Mouse (Mus musculus) lung, postnatal 0 days (tissue): Measurements from ENCODE around the gene Ankrd12. TPM values are rescaled to one million over a fixed set of nuclear protein-coding genes. Genes with fewer than 3 reads are reported as not detected.
"Not testable (repeated sequence)": the region's sequence is repeated elsewhere in the genome, so short reads cannot be mapped to it uniquely, and the experiment has no call there.

Source experiments
- ATAC-seq: fragments of 200-750 bp; cut with Nextera tagmentation; 2 replicates; pipeline ENCODE4 v1.8.0; 2017; ENCODE audit warnings: moderate library complexity
- DNase-seq: peaks from one replicate; pipeline ENCODE4 v3.0.0-alpha.2; 2016; ENCODE audit warnings: low spot score
- H3K27ac ChIP-seq: fragments of 300-500 bp; sonication (generic); 2 replicates; pipeline ENCODE4 v1.5.1; 2014; ENCODE audit warnings: antibody characterized with exemption, mild to moderate bottlenecking, low read length, mixed read lengths
- H3K27me3 ChIP-seq: fragments of 300-500 bp; sonication (generic); replicated peaks from 2 replicates; pipeline ENCODE4 v1.6.1; 2014; ENCODE audit warnings: low read length, mixed read lengths; ENCODE audit not compliant: insufficient read depth
- H3K36me3 ChIP-seq: fragments of 300-500 bp; sonication (generic); 2 replicates; pipeline ENCODE4 v1.6.1; 2014; ENCODE audit warnings: low read length, mixed read lengths; ENCODE audit not compliant: insufficient read depth
- H3K4me1 ChIP-seq: fragments of 300-500 bp; sonication (generic); 2 replicates; pipeline ENCODE4 v1.6.1; 2014; ENCODE audit warnings: antibody characterized with exemption, low read depth, low read length, mixed read lengths; ENCODE audit not compliant: insufficient read depth
- H3K4me2 ChIP-seq: fragments of 300-500 bp; sonication (generic); replicated peaks from 2 replicates; pipeline ENCODE4 v1.6.1; 2014; ENCODE audit warnings: low read depth, mild to moderate bottlenecking, low read length, moderate library complexity, mixed read lengths
- H3K4me3 ChIP-seq: fragments of 300-500 bp; sonication (generic); 2 replicates; pipeline ENCODE4 v1.5.1; 2014; ENCODE audit warnings: low read depth, low read length
- H3K9ac ChIP-seq: fragments of 300-500 bp; sonication (generic); replicated peaks from 2 replicates; pipeline ENCODE4 v1.6.1; 2014; ENCODE audit warnings: low read depth, mild to moderate bottlenecking
- H3K9me3 ChIP-seq: fragments of 300-500 bp; sonication (generic); 2 replicates; pipeline ENCODE4 v1.6.1; 2016; ENCODE audit warnings: low read length, mixed read lengths
- CTCF ChIP-seq: IDR thresholded peaks from 2 replicates; pipeline ENCODE4 v1.5.1; 2016; ENCODE audit warnings: antibody characterized with exemption, mild to moderate bottlenecking
- EP300 ChIP-seq: IDR thresholded peaks from 2 replicates; pipeline ENCODE4 v1.6.1; 2016; ENCODE audit warnings: antibody characterized with exemption, mild to moderate bottlenecking, control low read depth
- WGBS: fragments of 180-500 bp; shearing (Covaris S2); extraction: QIAGEN DNeasy Blood & Tissue Kit; methylation state at CpG from one replicate; pipeline ENCODE4 v1.1.7; 2014; 5-methylcytosine and 5-hydroxymethylcytosine counted together
- polyA plus RNA-seq: library from polyadenylated mRNA; unstranded; fragments of >200 nt; fragmentation: Nextera tagmentation; extraction: Ambion mirVana; gene quantifications from 2 replicates; pipeline ENCODE4 v1.2.1, GENCODE M21; 2015

The Ankrd12 gene
- polyA plus RNA-seq, 1 experiment from 2014 or later, result 29.4 TPM

- ATAC-seq, result no peak
- Histone ChIP-seq H3K27ac (no peak overlapping the region), H3K36me3 (no peaks in the 10 kb centered on the region), H3K9me3 (no peaks in the 10 kb centered on the region), H3K4me3 (no peak overlapping the region), H3K4me2 (no peak overlapping the region), H3K9ac (no peak overlapping the region), H3K27me3 (no peaks in the 10 kb centered on the region), H3K4me1 (no peaks in the 10 kb centered on the region)
- TF ChIP-seq CTCF (no peak), EP300 (no peak)
- DNase-seq, result no peak
- WGBS, result 91% methylated on average over 7 of the region's 7 CpGs
These were observed 2.9 kb downstream of the Ankrd12 start for GRCm38 (mm10) chr17:66073971-66074370.

GRCm38 (mm10) chr17:66069036-66069435, 7.9 kb downstream of the Ankrd12 start:
- H3K27ac ChIP-seq, ATAC-seq, H3K4me1 ChIP-seq, H3K36me3 ChIP-seq, H3K4me2 ChIP-seq, H3K9ac ChIP-seq, H3K9me3 ChIP-seq, DNase-seq, H3K27me3 ChIP-seq, H3K4me3 ChIP-seq: not testable (repeated sequence)
- 91% methylated on average over 2 of the region's 2 CpGs for WGBS

- H3K27me3 ChIP-seq, result no peaks in the 10 kb centered on the region
- H3K4me1 ChIP-seq, result no peaks in the 10 kb centered on the region
- no peaks in the 10 kb centered on the region for H3K36me3 ChIP-seq
- TF ChIP-seq CTCF (no peak), EP300 (no peak)
- WGBS, result 68% methylated on average over 4 of the region's 4 CpGs
- H3K4me2 ChIP-seq, result no peak overlapping the region
- H3K9ac ChIP-seq, result no peak overlapping the region
- no peak overlapping the region for H3K4me3 ChIP-seq
- no peak overlapping the region for H3K27ac ChIP-seq
- no peak for DNase-seq
- no peaks in the 10 kb centered on the region for H3K9me3 ChIP-seq
- no peak for ATAC-seq
These were observed 11.8 kb downstream of the Ankrd12 start for GRCm38 (mm10) chr17:66065115-66065514.

- Histone ChIP-seq H3K4me3 (no peak overlapping the region), H3K27ac (no peak overlapping the region), H3K9me3 (no peaks in the 10 kb centered on the region), H3K4me1 (no peaks in the 10 kb centered on the region), H3K9ac (no peak overlapping the region), H3K4me2 (no peak overlapping the region), H3K36me3 (no peaks in the 10 kb centered on the region), H3K27me3 (no peaks in the 10 kb centered on the region)
- ATAC-seq, result no peak
- peak; percentile 40 for DNase-seq
- 46% methylated on average over 8 of the region's 8 CpGs for whole genome bisulfite sequencing
- TF ChIP-seq CTCF (peak; percentile 52), EP300 (no peak)
These were observed 15.5 kb downstream of the Ankrd12 start for GRCm38 (mm10) chr17:66061241-66061938.

- 92% methylated on average over 4 of the region's 4 CpGs for WGBS
- no peak for TF ChIP-seq CTCF
- TF ChIP-seq EP300, result no peak
- no peak overlapping the region for H3K4me3 ChIP-seq
- no peak overlapping the region for H3K4me2 ChIP-seq
- H3K27me3 ChIP-seq, result no peaks in the 10 kb centered on the region
- no peak overlapping the region for H3K9ac ChIP-seq
- no peaks in the 10 kb centered on the region for H3K36me3 ChIP-seq
- no peaks in the 10 kb centered on the region for H3K9me3 ChIP-seq
- ATAC-seq (no peak), DNase-seq (no peak)
- H3K4me1 ChIP-seq, result no peaks in the 10 kb centered on the region
- no peak overlapping the region for H3K27ac ChIP-seq
These were observed 18.7 kb downstream of the Ankrd12 start for GRCm38 (mm10) chr17:66058160-66058559.

- Histone ChIP-seq H3K27ac (no peak overlapping the region), H3K27me3 (no peaks in the 10 kb centered on the region), H3K9ac (no peak overlapping the region), H3K4me3 (no peak overlapping the region), H3K36me3 (no peaks in the 10 kb centered on the region), H3K4me2 (no peak overlapping the region), H3K9me3 (no peaks in the 10 kb centered on the region), H3K4me1 (no peaks in the 10 kb centered on the region)
- DNase-seq (no peak), ATAC-seq (no peak)
- 52% methylated on average over 2 of the region's 2 CpGs for WGBS
- TF ChIP-seq EP300, result no peak
These were observed 19.7 kb downstream of the Ankrd12 start for GRCm38 (mm10) chr17:66057145-66057544.
